Mouse (Mus musculus) midbrain, embryonic 10.5 days (tissue): ENCODE results near the gene Usp40. TPM values are rescaled to one million over a fixed set of nuclear protein-coding genes. Genes with fewer than 3 reads are reported as not detected.

Experiments
- DNase-seq: peaks from one replicate; pipeline ENCODE4 v3.0.0-alpha.2; 2017; ENCODE audit warnings: low spot score
- H3K27ac ChIP-seq: fragments of 300-500 bp; sonication (generic); replicated peaks from 2 replicates; pipeline ENCODE4 v1.5.1; 2016; ENCODE audit warnings: mild to moderate bottlenecking
- H3K27me3 ChIP-seq: fragments of 300-500 bp; sonication (generic); 2 replicates; pipeline ENCODE4 v1.6.1; 2016; ENCODE audit warnings: low read depth, mild to moderate bottlenecking; ENCODE audit not compliant: poor library complexity, severe bottlenecking
- H3K36me3 ChIP-seq: fragments of 300-500 bp; sonication (generic); 2 replicates; pipeline ENCODE4 v1.6.1; 2016; ENCODE audit warnings: mild to moderate bottlenecking, moderate library complexity
- H3K4me1 ChIP-seq: fragments of 300-500 bp; sonication (generic); 2 replicates; pipeline ENCODE4 v1.6.1; 2016
- H3K4me3 ChIP-seq: fragments of 300-500 bp; sonication (generic); 2 replicates; pipeline ENCODE4 v1.5.1; 2016; ENCODE audit warnings: mild to moderate bottlenecking, moderate library complexity
- H3K9me3 ChIP-seq: fragments of 300-500 bp; sonication (generic); replicated peaks from 2 replicates; pipeline ENCODE4 v1.6.1; 2016; ENCODE audit warnings: mild to moderate bottlenecking
- WGBS: fragments of 180-500 bp; shearing (Covaris S2); methylation state at CpG from one replicate; pipeline ENCODE4 v1.1.7; 2016; 5-methylcytosine and 5-hydroxymethylcytosine counted together
- microRNA-seq: library from miRNA; unstranded; fragments of <30 nt; microRNA quantifications from one replicate; pipeline ENCODE4, GENCODE M21; 2017
- polyA plus RNA-seq: library from polyadenylated mRNA; unstranded; fragments of >200 nt; fragmentation: Nextera tagmentation; extraction: Ambion mirVana; gene quantifications from 2 replicates; pipeline ENCODE4 v1.2.1, GENCODE M21; 2016

Gene Usp40
- polyA plus RNA-seq, 1 experiment from 2014 or later, result 30.9 TPM

- Histone ChIP-seq H3K27ac (no peak overlapping the region), H3K4me1 (no peaks in the 10 kb centered on the region), H3K27me3 (no peaks in the 10 kb centered on the region), H3K4me3 (no peak overlapping the region), H3K9me3 (no peaks in the 10 kb centered on the region), H3K36me3 (peaks cover 24% of the 10 kb centered on the region)
- 95% methylated on average over 2 of the region's 2 CpGs for WGBS
- DNase-seq, result no peak
Measured at GRCm38 (mm10) chr1:87908006-87908405, 100.3 kb downstream of the Usp40 start.

GRCm38 (mm10) chr1:87906361-87906956 lies 101.9 kb downstream of the Usp40 start:
- H3K27ac ChIP-seq, result no peak overlapping the region
- no peaks in the 10 kb centered on the region for H3K4me1 ChIP-seq
- H3K36me3 ChIP-seq, result peaks cover 33% of the 10 kb centered on the region
- H3K4me3 ChIP-seq, result no peak overlapping the region
- H3K9me3 ChIP-seq, result no peaks in the 10 kb centered on the region
- DNase-seq, result no peak
- H3K27me3 ChIP-seq, result no peaks in the 10 kb centered on the region
- 92% methylated on average over 5 of the region's 5 CpGs for WGBS

- DNase-seq, result no peak
- no peaks in the 10 kb centered on the region for H3K27me3 ChIP-seq
- H3K36me3 ChIP-seq, result 0 out of 2 replicates have a peak, but pooled peaks cover 25% of the 10 kb centered on the region
- H3K9me3 ChIP-seq, result no peaks in the 10 kb centered on the region
- H3K27ac ChIP-seq, result no peak overlapping the region
- no peak overlapping the region for H3K4me3 ChIP-seq
- H3K4me1 ChIP-seq, result no peaks in the 10 kb centered on the region
Measured at GRCm38 (mm10) chr1:87902186-87902585, 106.2 kb downstream of the Usp40 start.

GRCm38 (mm10) chr1:87900979-87901378 lies 107.4 kb downstream of the Usp40 start:
- Histone ChIP-seq H3K27me3 (no peaks in the 10 kb centered on the region), H3K27ac (no peak overlapping the region), H3K4me1 (no peaks in the 10 kb centered on the region), H3K9me3 (no peaks in the 10 kb centered on the region), H3K4me3 (no peak overlapping the region), H3K36me3 (peaks cover 20% of the 10 kb centered on the region; the same call in 1 of the 2 replicates)
- WGBS, result 86% methylated on average over 6 of the region's 6 CpGs
- no peak for DNase-seq

GRCm38 (mm10) chr1:87899701-87900100 lies 108.7 kb downstream of the Usp40 start:
- WGBS, result 95% methylated on average over 2 of the region's 2 CpGs
- H3K27ac ChIP-seq, result no peak overlapping the region
- DNase-seq, result no peak
- no peak overlapping the region for H3K4me3 ChIP-seq
- H3K36me3 ChIP-seq, result peaks cover 20% of the 10 kb centered on the region; the same call in 1 of the 2 replicates
- no peaks in the 10 kb centered on the region for H3K4me1 ChIP-seq
- H3K27me3 ChIP-seq, result no peaks in the 10 kb centered on the region
- H3K9me3 ChIP-seq, result no peaks in the 10 kb centered on the region

GRCm38 (mm10) chr1:87896921-87897320 lies 111.4 kb downstream of the Usp40 start:
- 97% methylated on average over 2 of the region's 2 CpGs for WGBS
- no peak for DNase-seq
- Histone ChIP-seq H3K27me3 (no peaks in the 10 kb centered on the region), H3K4me3 (no peak overlapping the region), H3K4me1 (peaks cover 4% of the 10 kb centered on the region; the same call in 1 of the 2 replicates), H3K27ac (no peak overlapping the region), H3K9me3 (no peaks in the 10 kb centered on the region), H3K36me3 (peaks cover 8% of the 10 kb centered on the region; the same call in 1 of the 2 replicates)

Small RNA genes within 50 kb of the gene (microRNA-seq; reads per million reads assigned to microRNA genes)
- gene Gm25198, result not detected

Other genes with a start within 250 kb of the Usp40 start
- gene Sag, start 204.9 kb downstream of the Usp40 start, polyA plus RNA-seq, result 2.2 and 2.7 TPM in 2 replicates
- 37.8 and 41.6 TPM in 2 replicates for gene Dgkd, start 155.3 kb downstream of the Usp40 start, polyA plus RNA-seq
- gene Ugt1a10, start 46.8 kb upstream of the Usp40 start, polyA plus RNA-seq, result not detected in 2 replicates
- gene Ugt1a9, start 62.2 kb upstream of the Usp40 start, polyA plus RNA-seq, result not detected in 2 replicates
- not detected in 2 replicates for gene Ugt1a8, start 79.3 kb upstream of the Usp40 start, polyA plus RNA-seq
- gene Ugt1a7c, start 86.5 kb upstream of the Usp40 start, polyA plus RNA-seq, result 0.56 and 1.1 TPM in 2 replicates
- gene Ugt1a6b, start 94.7 kb upstream of the Usp40 start, polyA plus RNA-seq, result not detected in 2 replicates
- not detected in 2 replicates for gene Ugt1a6a, start 126.3 kb upstream of the Usp40 start, polyA plus RNA-seq
- gene Ugt1a5, start 157.5 kb upstream of the Usp40 start, polyA plus RNA-seq, result not detected in 2 replicates
- not detected in 2 replicates for gene Ugt1a2, start 192.1 kb upstream of the Usp40 start, polyA plus RNA-seq
- 10.7 and 11.1 TPM in 2 replicates for gene Dnajb3, start 197.2 kb upstream of the Usp40 start, polyA plus RNA-seq
- gene Ugt1a1, start 203.4 kb upstream of the Usp40 start, polyA plus RNA-seq, result not detected in 2 replicates
- gene Mroh2a, start 218.4 kb upstream of the Usp40 start, polyA plus RNA-seq, result 0.91 and 1.3 TPM in 2 replicates